Mouse (Mus musculus) heart, embryonic 16.5 days (tissue): Measurements from ENCODE around the gene Dync2h1. TPM values are rescaled to one million over a fixed set of nuclear protein-coding genes. Genes with fewer than 3 reads are reported as not detected.

Experiments
- ATAC-seq: fragments of 200-750 bp; cut with Nextera tagmentation; replicated peaks from 2 replicates; pipeline ENCODE4 v1.8.0; 2017; ENCODE audit warnings: moderate number of reproducible peaks; ENCODE audit not compliant: insufficient read depth, low FRiP score; ENCODE audit errors: extremely low read depth
- H3K27ac ChIP-seq: fragments of 300-500 bp; sonication (generic); 2 replicates; pipeline ENCODE4 v1.5.1; 2014; ENCODE audit warnings: mild to moderate bottlenecking, low read length, control low read depth, moderate library complexity
- H3K27me3 ChIP-seq: fragments of 300-500 bp; sonication (generic); 2 replicates; pipeline ENCODE4 v1.6.1; 2014; ENCODE audit warnings: low read length, mixed read lengths; ENCODE audit not compliant: control insufficient read depth, insufficient read depth
- H3K36me3 ChIP-seq: fragments of 300-500 bp; sonication (generic); 2 replicates; pipeline ENCODE4 v1.6.1; 2014; ENCODE audit not compliant: control insufficient read depth, insufficient read depth
- H3K4me1 ChIP-seq: fragments of 300-500 bp; sonication (generic); 2 replicates; pipeline ENCODE4 v1.6.1; 2014; ENCODE audit warnings: low read length, mixed read lengths; ENCODE audit not compliant: control insufficient read depth, insufficient read depth
- H3K4me2 ChIP-seq: fragments of 300-500 bp; sonication (generic); 2 replicates; pipeline ENCODE4 v1.6.1; 2014; ENCODE audit warnings: low read depth, mild to moderate bottlenecking, control low read depth, low read length
- H3K4me3 ChIP-seq: fragments of 300-500 bp; sonication (generic); 2 replicates; pipeline ENCODE4 v1.5.1; 2014; ENCODE audit warnings: mild to moderate bottlenecking, control low read depth, low read length
- H3K9ac ChIP-seq: fragments of 300-500 bp; sonication (generic); 2 replicates; pipeline ENCODE4 v1.6.1; 2014; ENCODE audit warnings: low read length, control low read depth
- H3K9me3 ChIP-seq: fragments of 300-500 bp; sonication (generic); replicated peaks from 2 replicates; pipeline ENCODE4 v1.6.1; 2016; ENCODE audit warnings: low read length; ENCODE audit not compliant: control insufficient read depth
- WGBS: fragments of 180-500 bp; shearing (Covaris S2); extraction: QIAGEN DNeasy Blood & Tissue Kit; methylation state at CpG from one replicate; pipeline ENCODE4 v1.1.7; 2014; 5-methylcytosine and 5-hydroxymethylcytosine counted together
- polyA plus RNA-seq: library from polyadenylated mRNA; unstranded; fragments of >200 nt; fragmentation: Nextera tagmentation; extraction: Ambion mirVana; gene quantifications from 2 replicates; pipeline ENCODE4 v1.2.1, GENCODE M21; 2015

The Dync2h1 gene
- polyA plus RNA-seq, 1 experiment from 2014 or later, result 6.2 TPM

GRCm38 (mm10) chr9:6901620-6902019 is 282.6 kb downstream of the Dync2h1 start:
- no peak overlapping the region for H3K27ac ChIP-seq
- H3K4me3 ChIP-seq, result no peak overlapping the region
- no peaks in the 10 kb centered on the region for H3K9me3 ChIP-seq
- H3K4me1 ChIP-seq, result no peaks in the 10 kb centered on the region
- H3K27me3 ChIP-seq, result no peaks in the 10 kb centered on the region
- no peak overlapping the region for H3K4me2 ChIP-seq
- no peak for ATAC-seq
- H3K36me3 ChIP-seq, result no peaks in the 10 kb centered on the region
- WGBS, result 70% methylated on average over 1 of the region's 1 CpGs
- H3K9ac ChIP-seq, result no peak overlapping the region

DNA sequence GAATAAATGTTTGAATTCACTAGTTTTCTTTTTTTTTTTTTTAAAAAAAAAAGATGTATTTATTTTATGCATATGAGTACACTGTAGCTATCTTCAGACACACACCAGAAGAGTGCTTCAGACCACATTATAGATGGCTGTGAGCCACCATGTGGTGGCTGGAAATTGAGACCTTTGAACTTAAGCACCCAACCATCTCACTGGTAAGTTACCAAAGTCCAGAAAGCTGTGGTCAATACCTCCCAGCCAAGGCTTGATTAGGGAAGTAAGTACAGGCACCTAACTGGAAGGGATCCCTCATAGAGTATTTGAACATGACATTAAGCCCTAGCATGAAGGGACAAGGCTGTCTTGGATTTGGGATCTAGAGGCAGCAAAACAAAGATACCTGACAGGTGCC is 292.9 kb downstream of the Dync2h1 start:
- Histone ChIP-seq H3K27ac (no peak overlapping the region), H3K36me3 (no peaks in the 10 kb centered on the region), H3K9me3 (no peaks in the 10 kb centered on the region), H3K9ac (no peak overlapping the region), H3K27me3 (no peaks in the 10 kb centered on the region), H3K4me3 (no peak overlapping the region), H3K4me2 (no peak overlapping the region), H3K4me1 (no peaks in the 10 kb centered on the region)
- ATAC-seq, result no peak

DNA sequence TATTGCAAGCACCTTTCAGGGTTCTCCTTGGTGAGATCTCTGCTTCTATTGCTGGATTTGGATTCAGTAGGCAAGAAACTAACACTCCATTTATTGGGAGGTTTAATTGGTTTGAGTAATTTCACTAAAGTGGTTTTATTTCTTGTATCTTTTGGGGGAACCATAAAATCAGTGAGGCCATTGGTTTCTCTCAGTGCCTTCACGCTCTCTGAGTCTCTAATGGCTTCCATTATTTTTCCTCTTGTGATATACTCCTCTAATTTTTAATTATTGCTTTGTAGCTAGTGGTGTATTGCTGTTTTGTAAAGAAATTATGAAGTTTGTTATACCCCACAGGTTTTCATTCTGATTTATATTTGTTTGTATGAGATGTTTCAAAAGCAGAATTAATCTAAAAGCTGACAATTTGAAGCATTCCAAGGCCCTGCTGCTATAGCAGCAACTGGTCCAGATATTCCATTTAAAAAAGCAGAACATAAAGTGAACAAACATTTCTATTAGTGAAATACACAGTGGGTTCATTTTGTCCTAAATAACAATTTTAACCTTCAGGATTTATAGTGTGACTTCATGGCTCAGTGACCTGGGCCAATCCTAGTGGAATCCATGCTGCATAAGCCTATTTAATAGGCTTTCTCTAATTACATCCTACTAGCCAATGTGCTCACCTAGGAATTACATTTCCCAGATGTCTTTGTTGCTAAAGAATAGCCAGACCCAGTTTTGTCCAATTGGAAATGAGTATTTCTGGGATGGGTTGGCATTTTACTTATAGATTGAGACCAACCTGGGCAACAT is 302.9 kb downstream of the Dync2h1 start:
- no peak overlapping the region for H3K27ac ChIP-seq
- H3K4me3 ChIP-seq, result no peak overlapping the region
- WGBS, result 64% methylated on average over 1 of the region's 1 CpGs
- no peak for ATAC-seq
- no peak overlapping the region for H3K4me2 ChIP-seq
- no peaks in the 10 kb centered on the region for H3K9me3 ChIP-seq
- H3K4me1 ChIP-seq, result no peaks in the 10 kb centered on the region
- H3K36me3 ChIP-seq, result no peaks in the 10 kb centered on the region
- H3K9ac ChIP-seq, result no peak overlapping the region
- H3K27me3 ChIP-seq, result no peaks in the 10 kb centered on the region

Other genes starting within 250 kb of the Dync2h1 start
- 84.6 and 93.7 TPM in 2 replicates for gene Dcun1d5, start 74 bp upstream of the Dync2h1 start, polyA plus RNA-seq
- gene Mmp13, start 88.1 kb upstream of the Dync2h1 start, polyA plus RNA-seq, result 0.14 and 0.25 TPM in 2 replicates
- gene Mmp12, start 159.9 kb upstream of the Dync2h1 start, polyA plus RNA-seq, result 1.7 and 1.8 TPM in 2 replicates
- not detected in 2 replicates for gene Mmp1b, start 203.6 kb upstream of the Dync2h1 start, polyA plus RNA-seq